Mouse (Mus musculus): ENCODE measurements around the gene Cp.

GRCm38 (mm10) chr3:20033761-20034718 lies 77.2 kb downstream of the Cp start:
- TF ChIP-seq CTCF (IDR thresholded peaks at IDR 0.05; ENCODE audit: borderline replicate concordance, extremely low read depth, insufficient read depth, insufficient read length) = no peak
- no peak for TF ChIP-seq POLR2A (IDR thresholded peaks at IDR 0.05; ENCODE audit: borderline replicate concordance, extremely low read depth, insufficient read depth, insufficient read length, poor library complexity, severe bottlenecking)

All from brain, embryonic 14.5 days (tissue).